Mouse (Mus musculus): ENCODE data around the gene Txndc17. TPM values are rescaled to one million over a fixed set of nuclear protein-coding genes. Genes with fewer than 3 reads are reported as not detected.
A peak's percentile ranks its signal among the peaks of the same experiment; 100 is the strongest.
"Not testable (repeated sequence)": the region's sequence is repeated elsewhere in the genome, so short reads cannot be mapped to it uniquely, and the experiment has no call there.

The Txndc17 gene
- 54.1 and 57.7 TPM in 2 replicates for total RNA-seq (2014; rRNA removed)
- 137 TPM in 2 replicates for polyA plus RNA-seq (2015; fragmentation: Nextera tagmentation; extraction: Ambion mirVana)

DNA sequence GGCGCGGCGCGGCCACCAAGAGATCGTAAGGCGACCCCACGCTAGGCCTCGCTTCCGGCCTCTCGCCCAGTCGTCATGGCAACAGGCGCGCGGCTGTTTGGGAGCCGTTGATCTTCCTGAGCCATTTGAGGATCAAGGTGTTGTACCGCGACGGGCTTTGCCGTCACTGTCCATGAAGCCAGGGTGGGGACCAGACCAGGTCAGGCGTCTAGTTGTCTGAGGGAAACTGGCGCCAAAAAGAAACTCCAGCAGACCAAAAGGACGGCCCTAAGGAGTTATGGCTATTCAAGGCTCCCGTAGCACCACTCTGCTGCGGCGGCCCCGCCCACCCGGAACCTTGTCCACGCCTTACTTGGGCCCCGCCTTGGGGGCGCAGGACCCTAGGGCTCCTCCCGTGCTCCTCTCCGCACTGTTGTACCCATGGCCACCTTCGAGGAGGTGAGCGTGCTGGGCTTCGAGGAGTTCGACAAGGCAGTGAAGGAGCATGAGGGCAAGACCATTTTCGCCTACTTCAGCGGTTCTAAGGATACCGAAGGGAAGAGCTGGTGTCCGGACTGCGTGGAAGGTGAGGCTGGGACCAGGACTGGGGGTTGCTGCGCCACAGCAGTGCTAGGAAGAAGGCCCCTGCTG lies at the start of gene Txndc17, which contains the start of gene 4933427D14Rik:
Gene Txndc17 (plus strand): TSS at position 344 of the 630 bp plus-strand sequence.
Gene 4933427D14Rik (minus strand): TSS at position 256 of the 630 bp plus-strand sequence.
- no peak for TF ChIP-seq CTCF (IDR thresholded peaks at IDR 0.05)
- WGBS: under 1% methylated on average over 42 of the region's 42 CpGs
- peak within 1 kb of the TSS; percentile 78 for H3K27ac ChIP-seq (ENCODE audit: low read depth, low read length)
- peak; percentile 87 for ATAC-seq (ENCODE audit: low FRiP score)
- peak; percentile 84 for DNase-seq (ENCODE audit: low spot score)
- no peaks in the 10 kb centered on the region for H3K9me3 ChIP-seq (ENCODE audit: low read length)
- peaks cover 20% of the 10 kb centered on the region for H3K36me3 ChIP-seq (ENCODE audit: insufficient read depth, low read length)
- no peaks in the 10 kb centered on the region for H3K27me3 ChIP-seq (ENCODE audit: insufficient read depth, low read length)
- peak within 1 kb of the TSS; percentile 80 for H3K4me3 ChIP-seq (ENCODE audit: low read depth, low read length)
- peak within 1 kb of the TSS; percentile 91 for H3K4me2 ChIP-seq (ENCODE audit: low read depth, low read length, poor library complexity, severe bottlenecking)
- peak within 1 kb of the TSS; percentile 90 for H3K9ac ChIP-seq (replicated peaks; ENCODE audit: low read length, poor library complexity, severe bottlenecking)
- peaks cover 12% of the 10 kb centered on the region for H3K4me1 ChIP-seq (ENCODE audit: insufficient read depth, low read length)

DNA sequence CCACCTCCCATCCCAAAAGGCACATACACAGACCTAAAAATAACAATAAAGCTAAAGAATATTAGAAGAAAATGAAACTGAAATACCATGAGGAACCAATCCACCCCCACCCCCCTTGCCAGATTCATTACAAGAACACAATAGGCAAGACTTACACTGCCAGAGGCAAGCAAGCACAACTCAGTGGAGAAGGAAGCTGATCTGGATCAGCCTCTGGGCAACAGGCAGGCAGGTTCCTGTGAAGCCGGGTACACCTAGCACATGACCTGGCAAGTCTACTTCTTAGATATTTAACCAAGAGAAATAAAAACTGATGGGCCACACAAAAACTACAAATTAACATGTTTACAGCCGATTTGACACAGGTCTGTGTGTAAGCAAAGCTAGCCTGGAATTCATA lies 44.1 kb upstream of the Txndc17 start:
- Histone ChIP-seq H3K9me3 (ENCODE audit: low read length) (no peaks in the 10 kb centered on the region), H3K27ac (ENCODE audit: low read depth, low read length) (no peak overlapping the region), H3K4me2 (ENCODE audit: low read depth, low read length, poor library complexity, severe bottlenecking) (no peak overlapping the region), H3K27me3 (ENCODE audit: insufficient read depth, low read length) (no peaks in the 10 kb centered on the region), H3K9ac (replicated peaks; ENCODE audit: low read length, poor library complexity, severe bottlenecking) (no peak overlapping the region), H3K4me3 (ENCODE audit: low read depth, low read length) (no peak overlapping the region), H3K4me1 (ENCODE audit: insufficient read depth, low read length) (no peaks in the 10 kb centered on the region), H3K36me3 (ENCODE audit: insufficient read depth, low read length) (peaks cover 43% of the 10 kb centered on the region)
- WGBS: 98% methylated on average over 2 of the region's 2 CpGs
- ATAC-seq (ENCODE audit: low FRiP score): no peak
- no peak for DNase-seq (ENCODE audit: low spot score)
- TF ChIP-seq CTCF (IDR thresholded peaks at IDR 0.05): no peak

DNA sequence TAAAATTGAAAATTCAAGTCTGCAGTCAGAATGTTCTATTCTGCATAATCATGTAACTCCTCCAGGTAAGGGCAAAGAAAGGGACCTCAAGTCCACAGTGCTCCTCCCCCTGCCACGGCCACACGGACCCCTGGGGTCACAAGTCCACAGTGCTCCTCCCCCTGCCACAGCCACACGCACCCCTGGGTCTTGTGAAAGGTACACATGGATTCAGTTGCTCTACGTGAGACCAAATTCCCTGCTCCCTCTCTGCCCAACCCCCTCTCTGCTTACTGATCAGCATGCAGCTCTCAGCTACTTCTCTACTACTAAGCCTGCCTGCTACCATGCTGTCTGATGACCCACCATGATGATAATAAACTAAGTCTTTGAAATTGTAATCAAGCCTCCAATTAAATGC lies 37.5 kb upstream of the Txndc17 start:
- DNase-seq (ENCODE audit: low spot score) (no peak), ATAC-seq (ENCODE audit: low FRiP score) (no peak)
- H3K9ac ChIP-seq (replicated peaks; ENCODE audit: low read length, poor library complexity, severe bottlenecking): no peak overlapping the region
- H3K27me3 ChIP-seq (ENCODE audit: insufficient read depth, low read length): no peaks in the 10 kb centered on the region
- H3K27ac ChIP-seq (ENCODE audit: low read depth, low read length): no peak overlapping the region
- no peak for TF ChIP-seq CTCF (IDR thresholded peaks at IDR 0.05)
- peaks cover 50% of the 10 kb centered on the region for H3K36me3 ChIP-seq (ENCODE audit: insufficient read depth, low read length)
- H3K4me1 ChIP-seq (ENCODE audit: insufficient read depth, low read length): no peaks in the 10 kb centered on the region
- no peaks in the 10 kb centered on the region for H3K9me3 ChIP-seq (ENCODE audit: low read length)
- no peak overlapping the region for H3K4me2 ChIP-seq (ENCODE audit: low read depth, low read length, poor library complexity, severe bottlenecking)
- 89% methylated on average over 4 of the region's 4 CpGs for WGBS
- H3K4me3 ChIP-seq (ENCODE audit: low read depth, low read length): no peak overlapping the region

DNA sequence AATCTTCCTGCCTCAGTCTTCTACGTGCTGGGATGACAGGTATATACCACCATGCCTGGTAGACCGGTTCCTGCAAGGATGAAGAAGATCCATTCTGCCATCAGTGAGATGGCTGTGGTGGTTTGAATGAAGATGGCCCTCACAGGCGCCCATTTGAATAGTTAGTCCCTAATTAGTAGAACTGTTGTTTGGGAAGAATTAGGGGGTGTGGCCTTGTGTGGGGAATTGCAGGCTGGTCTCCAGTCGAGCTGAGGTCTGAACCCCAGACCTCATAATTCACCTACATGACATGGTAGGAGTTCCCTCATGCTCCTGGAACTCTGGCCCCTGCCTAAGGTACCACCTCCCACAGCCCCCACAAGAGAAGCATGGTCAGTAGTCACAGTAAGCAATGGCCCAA lies 35.4 kb upstream of the Txndc17 start:
- not testable (repeated sequence) for H3K9me3 ChIP-seq (ENCODE audit: low read length); DNase-seq (ENCODE audit: low spot score); H3K27ac ChIP-seq (ENCODE audit: low read depth, low read length); H3K4me1 ChIP-seq (ENCODE audit: insufficient read depth, low read length); H3K9ac ChIP-seq (replicated peaks; ENCODE audit: low read length, poor library complexity, severe bottlenecking); H3K4me3 ChIP-seq (ENCODE audit: low read depth, low read length); ATAC-seq (ENCODE audit: low FRiP score); H3K4me2 ChIP-seq (ENCODE audit: low read depth, low read length, poor library complexity, severe bottlenecking); H3K27me3 ChIP-seq (ENCODE audit: insufficient read depth, low read length)
- H3K36me3 ChIP-seq (ENCODE audit: insufficient read depth, low read length): peaks cover 50% of the 10 kb centered on the region
- WGBS: 86% methylated on average over 4 of the region's 4 CpGs

DNA sequence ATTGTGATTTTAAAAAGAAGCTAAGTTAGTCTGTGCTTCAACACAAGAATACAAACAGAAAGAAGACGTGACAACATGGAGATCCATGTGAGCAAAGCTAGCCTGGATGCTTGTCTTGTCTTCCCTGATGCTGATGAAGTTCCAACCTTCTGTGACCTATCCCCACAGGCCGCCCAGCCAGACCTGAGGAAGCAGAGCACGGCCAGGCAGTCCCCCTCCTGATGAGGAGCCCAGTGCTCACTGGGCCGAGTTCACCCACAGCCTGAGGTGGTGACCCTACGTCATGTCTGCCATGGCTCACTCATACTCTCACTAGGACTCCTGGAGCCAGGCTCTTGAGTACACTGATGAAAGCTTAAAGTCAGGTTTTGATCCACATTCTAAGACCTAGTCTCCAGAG lies 33.8 kb upstream of the Txndc17 start:
- Histone ChIP-seq H3K36me3 (ENCODE audit: insufficient read depth, low read length) (peaks cover 40% of the 10 kb centered on the region), H3K27me3 (ENCODE audit: insufficient read depth, low read length) (no peaks in the 10 kb centered on the region), H3K9me3 (ENCODE audit: low read length) (no peaks in the 10 kb centered on the region), H3K27ac (ENCODE audit: low read depth, low read length) (no peak overlapping the region), H3K4me2 (ENCODE audit: low read depth, low read length, poor library complexity, severe bottlenecking) (no peak overlapping the region), H3K9ac (replicated peaks; ENCODE audit: low read length, poor library complexity, severe bottlenecking) (no peak overlapping the region), H3K4me1 (ENCODE audit: insufficient read depth, low read length) (no peaks in the 10 kb centered on the region), H3K4me3 (ENCODE audit: low read depth, low read length) (no peak overlapping the region)
- ATAC-seq (ENCODE audit: low FRiP score) (no peak), DNase-seq (ENCODE audit: low spot score) (no peak)
- TF ChIP-seq CTCF (IDR thresholded peaks at IDR 0.05): no peak
- 90% methylated on average over 5 of the region's 5 CpGs for WGBS

DNA sequence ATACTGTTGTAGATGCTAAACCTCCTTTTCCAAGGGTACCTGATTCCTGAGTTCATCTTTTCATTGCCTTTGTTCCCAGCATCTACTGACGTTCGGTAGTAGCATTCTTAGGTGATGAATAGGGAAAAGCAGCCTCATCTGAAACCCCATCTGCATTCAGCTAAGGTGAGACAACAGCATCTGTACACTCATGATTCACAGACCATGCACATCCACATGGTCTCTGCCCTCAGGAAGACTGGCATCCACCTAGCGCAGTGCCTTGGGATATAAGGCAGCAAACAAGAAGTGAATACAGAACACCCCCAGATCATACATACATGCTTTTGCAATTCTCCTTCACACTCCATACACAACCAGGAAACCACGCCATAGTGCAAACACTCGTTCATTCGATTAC lies 32.6 kb upstream of the Txndc17 start:
- H3K4me1 ChIP-seq (ENCODE audit: insufficient read depth, low read length): no peaks in the 10 kb centered on the region
- DNase-seq (ENCODE audit: low spot score) (no peak), ATAC-seq (ENCODE audit: low FRiP score) (no peak)
- no peaks in the 10 kb centered on the region for H3K9me3 ChIP-seq (ENCODE audit: low read length)
- no peak overlapping the region for H3K9ac ChIP-seq (replicated peaks; ENCODE audit: low read length, poor library complexity, severe bottlenecking)
- H3K27me3 ChIP-seq (ENCODE audit: insufficient read depth, low read length): no peaks in the 10 kb centered on the region
- peaks cover 33% of the 10 kb centered on the region for H3K36me3 ChIP-seq (ENCODE audit: insufficient read depth, low read length)
- WGBS: 95% methylated on average over 6 of the region's 6 CpGs
- H3K4me3 ChIP-seq (ENCODE audit: low read depth, low read length): no peak overlapping the region
- TF ChIP-seq CTCF (IDR thresholded peaks at IDR 0.05): no peak
- H3K4me2 ChIP-seq (ENCODE audit: low read depth, low read length, poor library complexity, severe bottlenecking): no peak overlapping the region
- H3K27ac ChIP-seq (ENCODE audit: low read depth, low read length): no peak overlapping the region
